Mouse (Mus musculus) kidney, postnatal 10 days (tissue): ENCODE results near the gene Vmn2r67.
"Not testable (repeated sequence)": the region's sequence is repeated elsewhere in the genome, so short reads cannot be mapped to it uniquely, and the experiment has no call there.

Experiments used
- DNase-seq: peaks from one replicate; pipeline ENCODE4 v3.0.0; 2021; ENCODE audit warnings: mixed read lengths

The Vmn2r67 gene

GRCm38 (mm10) chr7:85155898-85156297 is at the start of gene Vmn2r67:
TSS of gene Vmn2r67 (minus strand) at chr7:85155998.
- DNase-seq: no peak

GRCm38 (mm10) chr7:85104531-85104930 is 51.3 kb downstream of the Vmn2r67 start:
- DNase-seq: not testable (repeated sequence)
